Mouse (Mus musculus): ENCODE data around the gene Tepsin. TPM values are rescaled to one million over a fixed set of nuclear protein-coding genes. Genes with fewer than 3 reads are reported as not detected.
A peak's percentile ranks its signal among the peaks of the same experiment; 100 is the strongest.

Tepsin gene
- polyA plus RNA-seq, 1 experiment from 2014 or later = 22.0 TPM

- ATAC-seq (ENCODE audit: low FRiP score, low TSS enrichment) = no peak
- no peak overlapping the region for H3K4me2 ChIP-seq (replicated peaks; ENCODE audit: low read depth, low read length)
- H3K4me1 ChIP-seq (ENCODE audit: insufficient read depth, low read length) = no peaks in the 10 kb centered on the region
- H3K4me3 ChIP-seq (ENCODE audit: low read length) = no peak overlapping the region
- H3K9me3 ChIP-seq (ENCODE audit: low read length) = no peaks in the 10 kb centered on the region
- no peak overlapping the region for H3K9ac ChIP-seq (replicated peaks; ENCODE audit: low read length)
- WGBS = 81% methylated on average over 4 of the region's 4 CpGs
- no peaks in the 10 kb centered on the region for H3K36me3 ChIP-seq (ENCODE audit: insufficient read depth, low read length)
- H3K27ac ChIP-seq (ENCODE audit: low read length) = no peak overlapping the region
- H3K27me3 ChIP-seq (ENCODE audit: insufficient read depth, low read length) = peaks cover 3% of the 10 kb centered on the region
Observed at GRCm38 (mm10) chr11:120053846-120054245, 44.7 kb downstream of the Tepsin start.

- no peak for ATAC-seq (ENCODE audit: low FRiP score, low TSS enrichment)
- Histone ChIP-seq H3K4me3 (ENCODE audit: low read length) (no peak overlapping the region), H3K27ac (ENCODE audit: low read length) (no peak overlapping the region), H3K9ac (replicated peaks; ENCODE audit: low read length) (no peak overlapping the region), H3K27me3 (ENCODE audit: insufficient read depth, low read length) (peaks cover 16% of the 10 kb centered on the region), H3K4me1 (ENCODE audit: insufficient read depth, low read length) (peaks cover 12% of the 10 kb centered on the region), H3K4me2 (replicated peaks; ENCODE audit: low read depth, low read length) (no peak overlapping the region), H3K9me3 (ENCODE audit: low read length) (no peaks in the 10 kb centered on the region), H3K36me3 (ENCODE audit: insufficient read depth, low read length) (no peaks in the 10 kb centered on the region)
- WGBS = 56% methylated on average over 9 of the region's 9 CpGs
Observed at GRCm38 (mm10) chr11:120052274-120052673, 46.3 kb downstream of the Tepsin start.

GRCm38 (mm10) chr11:120051124-120051811 lies 47.3 kb downstream of the Tepsin start:
- ATAC-seq (ENCODE audit: low FRiP score, low TSS enrichment) = no peak
- Histone ChIP-seq H3K27me3 (ENCODE audit: insufficient read depth, low read length) (peaks cover 20% of the 10 kb centered on the region), H3K4me2 (replicated peaks; ENCODE audit: low read depth, low read length) (no peak overlapping the region), H3K27ac (ENCODE audit: low read length) (no peak overlapping the region), H3K4me3 (ENCODE audit: low read length) (no peak overlapping the region), H3K9me3 (ENCODE audit: low read length) (no peaks in the 10 kb centered on the region), H3K4me1 (ENCODE audit: insufficient read depth, low read length) (peaks cover 20% of the 10 kb centered on the region), H3K9ac (replicated peaks; ENCODE audit: low read length) (no peak overlapping the region), H3K36me3 (ENCODE audit: insufficient read depth, low read length) (no peaks in the 10 kb centered on the region)
- 50% methylated on average over 14 of the region's 14 CpGs for WGBS

GRCm38 (mm10) chr11:120049067-120049466 lies 49.5 kb downstream of the Tepsin start:
- Histone ChIP-seq H3K9ac (replicated peaks; ENCODE audit: low read length) (no peak overlapping the region), H3K4me1 (ENCODE audit: insufficient read depth, low read length) (peaks cover 32% of the 10 kb centered on the region), H3K27ac (ENCODE audit: low read length) (no peak overlapping the region), H3K27me3 (ENCODE audit: insufficient read depth, low read length) (peaks cover 23% of the 10 kb centered on the region), H3K9me3 (ENCODE audit: low read length) (no peaks in the 10 kb centered on the region), H3K4me3 (ENCODE audit: low read length) (no peak overlapping the region), H3K36me3 (ENCODE audit: insufficient read depth, low read length) (no peaks in the 10 kb centered on the region), H3K4me2 (replicated peaks; ENCODE audit: low read depth, low read length) (no peak overlapping the region)
- no peak for ATAC-seq (ENCODE audit: low FRiP score, low TSS enrichment)
- WGBS = 78% methylated on average over 8 of the region's 8 CpGs

- no peaks in the 10 kb centered on the region for H3K36me3 ChIP-seq (ENCODE audit: insufficient read depth, low read length)
- ATAC-seq (ENCODE audit: low FRiP score, low TSS enrichment) = no peak
Observed at GRCm38 (mm10) chr11:120048252-120048556, 50.3 kb downstream of the Tepsin start.

GRCm38 (mm10) chr11:120047531-120048251 lies 50.8 kb downstream of the Tepsin start:
- peak overlapping the region; percentile 58 for H3K4me3 ChIP-seq (ENCODE audit: low read length)
- peak overlapping the region; percentile 71 for H3K9ac ChIP-seq (replicated peaks; ENCODE audit: low read length)
- no peak overlapping the region for H3K27ac ChIP-seq (ENCODE audit: low read length)
- H3K4me2 ChIP-seq (replicated peaks; ENCODE audit: low read depth, low read length) = peak overlapping the region; percentile 94
- H3K4me1 ChIP-seq (ENCODE audit: insufficient read depth, low read length) = peaks cover 32% of the 10 kb centered on the region
- ATAC-seq (ENCODE audit: low FRiP score, low TSS enrichment) = 0 out of 2 replicates have a peak, but pooled peaks have one; percentile 16
- 14% methylated on average over 23 of the region's 23 CpGs for WGBS
- no peaks in the 10 kb centered on the region for H3K36me3 ChIP-seq (ENCODE audit: insufficient read depth, low read length)
- peaks cover 23% of the 10 kb centered on the region for H3K27me3 ChIP-seq (ENCODE audit: insufficient read depth, low read length)
- no peaks in the 10 kb centered on the region for H3K9me3 ChIP-seq (ENCODE audit: low read length)

More at GRCm38 (mm10) chr11:120048252-120048556, 50.3 kb downstream of the Tepsin start:
- no peaks in the 10 kb centered on the region for H3K9me3 ChIP-seq (ENCODE audit: low read length)
- H3K9ac ChIP-seq (replicated peaks; ENCODE audit: low read length) = no peak overlapping the region
- H3K4me2 ChIP-seq (replicated peaks; ENCODE audit: low read depth, low read length) = peak overlapping the region; percentile 94
- peaks cover 23% of the 10 kb centered on the region for H3K27me3 ChIP-seq (ENCODE audit: insufficient read depth, low read length)
- 10% methylated on average over 23 of the region's 23 CpGs for WGBS
- H3K4me1 ChIP-seq (ENCODE audit: insufficient read depth, low read length) = peaks cover 32% of the 10 kb centered on the region
- no peak overlapping the region for H3K27ac ChIP-seq (ENCODE audit: low read length)
- peak overlapping the region; percentile 0; the same call in 1 of the 2 replicates for H3K4me3 ChIP-seq (ENCODE audit: low read length)

GRCm38 (mm10) chr11:120046553-120047191 lies 51.9 kb downstream of the Tepsin start, which contains the start of gene Aatk:
TSS of gene Aatk (minus strand) at chr11:120047167.
- Histone ChIP-seq H3K36me3 (ENCODE audit: insufficient read depth, low read length) (no peaks in the 10 kb centered on the region), H3K4me1 (ENCODE audit: insufficient read depth, low read length) (peaks cover 39% of the 10 kb centered on the region), H3K27me3 (ENCODE audit: insufficient read depth, low read length) (peaks cover 23% of the 10 kb centered on the region), H3K4me3 (ENCODE audit: low read length) (peak within 1 kb of the TSS; percentile 58), H3K9ac (replicated peaks; ENCODE audit: low read length) (peak within 1 kb of the TSS; percentile 71), H3K4me2 (replicated peaks; ENCODE audit: low read depth, low read length) (peak within 1 kb of the TSS; percentile 94), H3K9me3 (ENCODE audit: low read length) (no peaks in the 10 kb centered on the region), H3K27ac (ENCODE audit: low read length) (peak within 1 kb of the TSS; percentile 35; the same call in 1 of the 2 replicates)
- ATAC-seq (ENCODE audit: low FRiP score, low TSS enrichment) = no peak; the same call in 1 of the 2 replicates
- 1% methylated on average over 40 of the region's 63 CpGs for WGBS

GRCm38 (mm10) chr11:120045839-120046552 lies 52.5 kb downstream of the Tepsin start:
- Histone ChIP-seq H3K36me3 (ENCODE audit: insufficient read depth, low read length) (no peaks in the 10 kb centered on the region), H3K4me2 (replicated peaks; ENCODE audit: low read depth, low read length) (peak overlapping the region; percentile 94), H3K27ac (ENCODE audit: low read length) (peak overlapping the region; percentile 35; the same call in 1 of the 2 replicates), H3K27me3 (ENCODE audit: insufficient read depth, low read length) (peaks cover 23% of the 10 kb centered on the region), H3K9me3 (ENCODE audit: low read length) (no peaks in the 10 kb centered on the region), H3K4me1 (ENCODE audit: insufficient read depth, low read length) (peaks cover 45% of the 10 kb centered on the region), H3K4me3 (ENCODE audit: low read length) (peak overlapping the region; percentile 58), H3K9ac (replicated peaks; ENCODE audit: low read length) (peak overlapping the region; percentile 71)
- 44% methylated on average over 11 of the region's 11 CpGs for WGBS
- ATAC-seq (ENCODE audit: low FRiP score, low TSS enrichment) = peak; percentile 57

- Histone ChIP-seq H3K4me3 (ENCODE audit: low read length) (no peak overlapping the region), H3K27ac (ENCODE audit: low read length) (no peak overlapping the region), H3K4me2 (replicated peaks; ENCODE audit: low read depth, low read length) (no peak overlapping the region), H3K4me1 (ENCODE audit: insufficient read depth, low read length) (peaks cover 46% of the 10 kb centered on the region), H3K9ac (replicated peaks; ENCODE audit: low read length) (no peak overlapping the region), H3K36me3 (ENCODE audit: insufficient read depth, low read length) (no peaks in the 10 kb centered on the region), H3K27me3 (ENCODE audit: insufficient read depth, low read length) (peaks cover 23% of the 10 kb centered on the region), H3K9me3 (ENCODE audit: low read length) (no peaks in the 10 kb centered on the region)
- no peak for ATAC-seq (ENCODE audit: low FRiP score, low TSS enrichment)
- WGBS = 60% methylated on average over 4 of the region's 4 CpGs
Observed at GRCm38 (mm10) chr11:120045341-120045740, 53.2 kb downstream of the Tepsin start.

All from kidney, embryonic 16.5 days (tissue).